Mouse (Mus musculus) testis, postnatal 14 days (tissue): Measurements from ENCODE around the gene Gm42906.

ENCODE experiments used
- DNase-seq: peaks from one replicate; pipeline ENCODE4 v3.0.0; 2021; ENCODE audit warnings: low spot score

Gm42906 gene

GRCm38 (mm10) chr5:151428113-151428756, at the start of gene Gm42906:
TSS of gene Gm42906 (minus strand) at chr5:151428163.
- no peak for DNase-seq

- no peak for DNase-seq
These were observed 17.7 kb upstream of the Gm42906 start for GRCm38 (mm10) chr5:151445695-151446094.

- no peak for DNase-seq
These were observed 7.1 kb upstream of the Gm42906 start for GRCm38 (mm10) chr5:151435106-151435505.

DNA sequence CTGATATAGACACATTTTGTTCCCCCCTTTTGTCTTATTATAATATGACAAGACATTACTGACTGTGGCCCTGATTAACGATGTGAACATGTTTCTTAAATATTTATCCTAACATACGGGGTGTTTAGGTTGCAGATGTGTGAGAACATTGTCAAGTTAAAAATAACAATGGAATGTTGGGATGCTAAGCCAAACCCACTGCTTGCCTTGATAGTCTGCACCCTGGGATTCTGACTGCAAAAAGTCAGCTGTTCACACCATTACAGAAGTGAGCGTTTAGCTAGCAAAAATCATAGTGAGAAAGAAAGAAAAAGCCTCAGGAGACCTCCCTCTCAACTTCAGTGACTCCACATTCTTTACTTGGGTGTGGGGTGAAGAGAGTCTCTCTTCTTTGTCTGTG, 1.5 kb downstream of the Gm42906 start:
- no peak for DNase-seq

GRCm38 (mm10) chr5:151422692-151423091, 5.3 kb downstream of the Gm42906 start:
- no peak for DNase-seq

- DNase-seq: no peak
These were observed 6.1 kb downstream of the Gm42906 start for GRCm38 (mm10) chr5:151421859-151422258.

DNA sequence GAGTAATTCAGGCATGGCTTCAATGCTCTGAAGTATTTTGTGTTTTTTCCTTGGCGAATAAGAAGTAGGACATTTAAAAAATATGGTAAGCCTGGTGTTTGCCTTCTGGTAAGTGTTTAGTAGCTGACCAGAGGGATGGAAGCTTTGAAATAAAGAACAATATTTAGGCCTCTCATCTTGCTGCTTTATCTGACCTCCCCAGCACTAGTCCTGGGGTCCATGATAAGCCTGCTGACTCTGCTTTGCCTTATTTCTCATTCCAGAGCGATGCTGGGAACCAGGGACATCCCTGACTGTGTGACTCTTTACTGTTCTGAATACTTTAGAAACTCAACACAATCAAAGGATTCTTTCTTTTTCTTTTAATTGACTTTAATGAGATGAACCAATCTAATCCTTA, 9.4 kb downstream of the Gm42906 start:
- no peak for DNase-seq

DNA sequence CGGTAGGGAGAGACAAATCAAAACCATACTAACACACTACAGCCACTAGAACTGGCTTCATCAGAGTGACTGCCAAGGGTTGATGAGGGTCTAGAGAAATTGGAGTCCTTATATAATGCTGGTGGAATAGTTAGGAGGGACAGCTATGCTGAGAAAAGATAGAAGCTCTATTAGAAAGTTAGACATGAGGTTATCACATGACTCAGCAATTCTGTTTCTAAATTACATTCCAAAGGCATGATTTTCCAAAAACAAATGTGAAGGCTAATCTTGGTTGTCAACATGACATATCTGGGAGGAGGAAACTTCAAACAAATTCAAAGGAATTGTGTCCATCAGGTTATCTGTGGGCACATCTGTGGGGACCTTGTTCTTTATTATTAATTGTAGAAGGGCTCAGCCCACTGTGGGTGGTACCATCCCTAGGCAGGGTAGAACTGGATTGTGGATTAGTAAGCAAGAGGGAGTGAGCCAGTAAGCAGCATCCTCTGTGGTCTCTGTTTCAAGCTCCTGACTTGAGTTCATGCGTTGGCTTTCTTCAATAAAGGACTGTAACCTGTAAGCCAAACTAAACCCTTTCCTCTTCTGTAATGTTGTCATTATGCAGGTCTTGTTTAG, 10.4 kb downstream of the Gm42906 start:
- DNase-seq: no peak

- no peak for DNase-seq
These were observed 11.0 kb downstream of the Gm42906 start for GRCm38 (mm10) chr5:151416988-151417387.

DNA sequence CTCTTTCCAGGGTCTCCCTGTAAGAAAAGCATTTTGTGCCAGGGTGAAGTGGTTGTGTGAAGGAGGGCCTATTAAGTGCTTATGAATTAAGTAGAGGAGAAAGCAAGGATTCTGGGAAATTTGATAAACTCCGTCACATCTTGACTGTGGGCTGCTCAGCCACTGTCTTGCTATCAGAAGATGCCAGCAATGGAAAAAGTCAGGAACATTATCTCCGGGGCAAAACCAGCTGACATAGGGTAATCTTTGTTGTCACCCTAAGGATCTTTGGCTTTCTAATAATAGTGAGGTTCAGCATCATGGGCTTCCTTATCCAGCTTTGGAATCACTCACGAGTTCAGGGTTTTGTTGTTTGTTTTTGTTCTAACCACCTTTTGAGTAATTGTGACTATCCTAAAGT, 14.3 kb downstream of the Gm42906 start:
- DNase-seq: no peak

- no peak for DNase-seq
These were observed 15.1 kb downstream of the Gm42906 start for GRCm38 (mm10) chr5:151412666-151413463.

DNA sequence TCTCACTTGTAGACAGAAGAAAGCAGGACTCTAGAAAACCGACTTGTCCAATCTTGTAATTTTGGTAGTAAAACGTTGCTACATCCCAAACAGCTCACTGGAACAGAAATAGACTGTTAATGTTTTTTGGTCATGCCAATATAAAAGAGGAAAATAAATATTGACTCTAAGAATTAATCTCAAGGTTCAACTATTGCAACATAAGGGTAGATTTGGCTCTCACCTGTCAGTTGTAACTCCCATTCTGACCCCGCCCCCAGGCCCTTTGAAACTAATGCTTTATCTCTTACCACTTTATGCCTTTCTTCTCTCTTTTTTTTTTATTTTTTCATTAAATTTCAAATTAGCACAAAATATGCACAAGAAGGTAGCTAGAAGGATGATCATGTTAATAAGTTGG, 18.0 kb downstream of the Gm42906 start:
- no peak for DNase-seq

DNA sequence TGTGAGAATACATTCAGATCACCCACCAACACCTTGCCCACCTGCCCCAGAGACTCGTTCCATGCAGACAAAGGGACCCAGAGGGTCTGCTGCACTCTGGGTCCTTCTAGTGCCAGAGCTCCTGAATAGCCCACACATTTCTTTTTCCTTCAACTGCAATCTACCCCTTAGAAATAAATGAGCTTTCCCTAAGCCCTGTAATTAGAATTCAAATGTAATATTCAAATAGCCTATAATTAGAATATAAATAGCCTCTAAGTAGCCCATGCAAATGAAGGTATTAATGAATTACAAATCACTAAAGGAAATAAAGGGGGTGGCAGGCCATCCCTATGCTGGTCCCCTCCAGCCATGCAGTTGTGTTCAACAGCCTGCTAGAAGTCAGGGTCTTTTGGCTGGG, 18.7 kb downstream of the Gm42906 start:
- no peak for DNase-seq

DNA sequence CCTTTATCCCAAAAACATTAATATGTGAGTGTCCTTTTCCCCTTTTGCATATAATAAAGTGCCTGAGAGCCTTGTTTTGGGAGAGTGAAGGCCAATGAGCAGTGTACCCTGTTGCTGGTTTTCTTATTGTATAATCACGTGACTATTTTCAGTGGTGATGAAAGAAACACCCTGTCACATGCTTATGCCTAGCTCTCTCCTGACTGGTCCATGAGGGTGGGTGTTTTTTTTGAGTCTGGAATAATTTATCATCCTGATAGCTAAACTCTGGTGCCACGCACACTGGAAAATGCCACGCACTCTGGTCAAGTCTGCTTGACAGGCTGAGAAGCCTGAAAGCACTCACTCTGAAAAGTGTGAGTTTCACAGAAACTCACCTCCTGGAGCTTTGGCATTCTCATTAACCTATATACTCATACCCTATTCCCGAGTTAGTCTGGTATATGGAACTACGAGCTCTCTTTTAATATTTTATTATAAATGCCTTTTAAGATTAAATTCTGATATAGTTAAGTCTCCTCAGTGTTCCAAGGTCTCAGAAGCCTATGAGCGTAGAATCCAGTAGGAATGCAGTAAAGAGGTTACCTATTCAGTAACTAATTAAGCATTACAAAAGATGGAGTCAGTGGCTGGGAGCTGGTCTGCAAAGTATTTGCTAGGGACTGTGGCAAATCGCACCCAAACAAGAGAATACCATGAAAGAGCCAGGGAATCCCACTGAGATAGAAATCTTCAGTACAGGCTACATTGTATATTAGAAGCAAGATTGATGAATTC, 19.7 kb downstream of the Gm42906 start:
- DNase-seq: no peak

DNA sequence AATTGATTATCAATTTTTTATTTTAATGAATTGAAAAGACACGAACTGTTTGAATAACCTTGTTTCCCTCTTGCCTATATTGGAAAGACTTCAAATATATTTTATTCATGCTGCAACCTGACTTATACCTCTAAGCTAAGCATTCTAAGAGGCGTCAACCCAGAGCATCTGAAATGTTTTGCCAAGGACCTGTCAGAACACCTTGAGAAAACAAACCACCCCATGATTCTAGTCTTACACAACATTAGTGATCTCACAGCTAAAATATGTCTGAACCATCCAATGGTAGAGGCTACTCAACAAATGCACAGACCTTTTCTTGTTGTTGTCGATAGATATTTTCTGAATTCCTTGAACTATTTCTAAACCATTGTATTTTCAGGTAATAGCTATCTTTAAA, 20.5 kb downstream of the Gm42906 start:
- DNase-seq: no peak

GRCm38 (mm10) chr5:151406276-151406675, 21.7 kb downstream of the Gm42906 start:
- DNase-seq: no peak

GRCm38 (mm10) chr5:151405314-151405903, 22.6 kb downstream of the Gm42906 start:
- no peak for DNase-seq

GRCm38 (mm10) chr5:151403586-151403985, 24.4 kb downstream of the Gm42906 start:
- no peak for DNase-seq

- no peak for DNase-seq
These were observed 27.4 kb downstream of the Gm42906 start for GRCm38 (mm10) chr5:151400557-151400944.

GRCm38 (mm10) chr5:151399918-151400556, 27.9 kb downstream of the Gm42906 start:
- no peak for DNase-seq

DNA sequence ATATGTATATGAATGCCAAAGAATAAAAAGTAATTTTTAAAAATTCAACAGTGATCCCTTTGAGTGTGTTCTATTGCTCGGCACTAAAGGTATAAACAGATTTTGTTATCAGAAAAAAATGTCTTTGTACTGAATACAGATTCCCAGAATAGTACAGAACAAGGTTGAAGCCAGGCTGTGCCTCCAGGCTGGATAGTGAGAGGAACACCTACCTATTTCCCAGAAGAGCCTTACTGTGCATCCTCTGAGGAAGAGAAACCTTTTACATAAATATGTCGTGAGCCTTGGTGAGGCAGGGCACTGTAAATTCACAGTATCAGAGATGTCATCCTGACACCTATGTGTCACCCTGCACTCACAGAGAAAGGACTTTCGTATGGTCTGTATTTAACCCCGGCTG, 31.8 kb downstream of the Gm42906 start:
- DNase-seq: no peak

GRCm38 (mm10) chr5:151394690-151395089, 33.3 kb downstream of the Gm42906 start:
- no peak for DNase-seq
